14 mouse cellular contexts compared by ENCODE assay signal in genomic region chr6:100421706-100422578, GRCm38 (mm10).
DNase-seq lines count a peak whose midpoint lies in the region; ATAC-seq and TF ChIP-seq lines count a peak whose summit lies in the region.
"Had no signal": no experiment of that assay in that cellular context is flagged by ENCODE, and none has a peak within 500 bp of the region (broad histone marks: within the 10 kb centered on the region; RNA-seq: fewer than 3 reads in every experiment).

No protein-coding gene starts in this region.

- no peaks in the 10 kb centered on the region for H3K9me3 ChIP-seq in ES-E14 (ENCODE audit: control insufficient read depth, insufficient read depth, low read depth, low read length)
- H3K9me3 ChIP-seq in hindbrain, embryonic 12.5 days (replicated peaks) = no peaks in the 10 kb centered on the region
- no peaks in the 10 kb centered on the region for H3K9me3 ChIP-seq in midbrain, embryonic 15.5 days
- H3K9me3 ChIP-seq: heart, embryonic 15.5 days had no signal

- peaks cover 22 to 25% of the 10 kb centered on the region in 2 experiments for H3K4me1 ChIP-seq in ES-E14 (ENCODE audit: control insufficient read depth in 2 of 2, insufficient read depth in 2 of 2, low read length in 2 of 2, poor library complexity in 1 of 2)
- H3K4me1 ChIP-seq in hindbrain, embryonic 12.5 days = peaks cover 18% of the 10 kb centered on the region
- H3K4me1 ChIP-seq in midbrain, embryonic 15.5 days = peaks cover 8% of the 10 kb centered on the region

- in situ Hi-C loops in ES-E14 (cut with MboI; ENCODE audit: low sequenced_read_pairs in 2 of 2, unreplicated experiment in 2 of 2) = no loop called here

- peak overlapping the region; percentile 2 to 33; a peak in 2 of 4 replicates for H3K4me3 ChIP-seq in ES-E14 (ENCODE audit: insufficient read depth in 1 of 2, low read depth in 1 of 2, low read length in 2 of 2, poor library complexity in 1 of 2, severe bottlenecking in 1 of 2)
- H3K4me3 ChIP-seq in hindbrain, embryonic 12.5 days = no peak overlapping the region
- no peak overlapping the region for H3K4me3 ChIP-seq in midbrain, embryonic 15.5 days
- H3K4me3 ChIP-seq: erythroblast, embryonic 14.5 days; heart, embryonic 15.5 days had no signal

- no peaks in the 10 kb centered on the region for H3K36me3 ChIP-seq in ES-E14 (ENCODE audit: control insufficient read depth, insufficient read depth, low read length, poor library complexity, severe bottlenecking)
- no peaks in the 10 kb centered on the region for H3K36me3 ChIP-seq in hindbrain, embryonic 12.5 days
- H3K36me3 ChIP-seq in midbrain, embryonic 15.5 days (replicated peaks) = no peaks in the 10 kb centered on the region
- H3K36me3 ChIP-seq: heart, embryonic 15.5 days had no signal

- peak overlapping the region; percentile 98 for H3K27ac ChIP-seq in ES-E14 (ENCODE audit: insufficient read depth, low read depth, low read length, poor library complexity, severe bottlenecking)
- peak overlapping the region; percentile 30; the same call in 1 of the 2 replicates for H3K27ac ChIP-seq in hindbrain, embryonic 12.5 days
- H3K27ac ChIP-seq in midbrain, embryonic 15.5 days = no peak overlapping the region
- H3K27ac ChIP-seq: heart, embryonic 15.5 days; liver, embryonic 14.5 days had no signal

- peak; percentile 40; the same call in 1 of the 2 replicates for ATAC-seq in hindbrain, embryonic 12.5 days (ENCODE audit: low FRiP score)
- ATAC-seq in midbrain, embryonic 15.5 days (replicated peaks) = no peak
- ATAC-seq: Patski had no signal

- peak overlapping the region; percentile 56; the same call in 1 of the 2 replicates for H3K9ac ChIP-seq in ES-E14 (ENCODE audit: insufficient read depth, low read depth, low read length, poor library complexity, severe bottlenecking)
- H3K9ac ChIP-seq in hindbrain, embryonic 12.5 days = no peak overlapping the region
- H3K9ac ChIP-seq in midbrain, embryonic 15.5 days = no peak overlapping the region
- H3K9ac ChIP-seq: heart, embryonic 15.5 days; liver, embryonic 14.5 days had no signal

- DNase-seq in ES-E14 (ENCODE audit: low read depth, low spot score) = peak; percentile 100
- peak; percentile 69 for DNase-seq in embryo, embryonic 10 days (ENCODE audit: low spot score)
- DNase-seq in cerebellum, postnatal 14 days = no peak
- no peak for DNase-seq in lung, postnatal 36 days
- no peak for DNase-seq in adrenal gland, adult 18-20 months (ENCODE audit: low spot score in 2 of 2)
- DNase-seq: kidney, postnatal 4 days; right cerebral cortex, postnatal 4 days; thymus, adult 2 months had no signal

- 5% methylated on average over 24 of the region's 24 CpGs for WGBS in hindbrain, embryonic 12.5 days
- 7% methylated on average over 24 of the region's 24 CpGs for WGBS in midbrain, embryonic 15.5 days

- H3K4me2 ChIP-seq in hindbrain, embryonic 12.5 days (replicated peaks) = peak overlapping the region; percentile 27
- peak overlapping the region; percentile 17 for H3K4me2 ChIP-seq in midbrain, embryonic 15.5 days
- H3K4me2 ChIP-seq: heart, embryonic 15.5 days had no signal

- H3K27me3 ChIP-seq in hindbrain, embryonic 12.5 days = peaks cover 44% of the 10 kb centered on the region
- H3K27me3 ChIP-seq in midbrain, embryonic 15.5 days (replicated peaks) = peaks cover 6% of the 10 kb centered on the region

TF ChIP-seq in ES-E14, 5 proteins besides CTCF, POLR2A, EP300 and RAD21:
- TF ChIP-seq MAFK (IDR thresholded peaks at IDR 0.05; ENCODE audit: insufficient read depth, low read depth, low read length) (0 out of 2 replicates have a peak, but pooled peaks have one; percentile 18), ZNF384 (IDR thresholded peaks at IDR 0.05; ENCODE audit: low read depth, low read length) (0 out of 2 replicates have a peak, but pooled peaks have one; percentile 44), CHD2 (IDR thresholded peaks at IDR 0.05; ENCODE audit: low read depth, low read length) (0 out of 2 replicates have a peak, but pooled peaks have one; percentile 37), ZC3H11A (IDR thresholded peaks at IDR 0.05; ENCODE audit: borderline replicate concordance, low read depth, low read length) (no peak), HCFC1 (IDR thresholded peaks at IDR 0.05; ENCODE audit: borderline replicate concordance, insufficient read depth, low read length) (no peak)

Comparison
In these comparisons a context has a peak if more than half of its experiments do, and no peak if none do; other contexts are left out.
1. DNase-seq: peak in ES-E14 (single experiment) and embryo, embryonic 10 days (single experiment); none in cerebellum, postnatal 14 days (0 of 2), lung, postnatal 36 days (single experiment) and adrenal gland, adult 18-20 months (0 of 2).
2. H3K4me3 ChIP-seq: peak in ES-E14 (2 of 2); none in hindbrain, embryonic 12.5 days (single experiment) and midbrain, embryonic 15.5 days (single experiment).